Mouse (Mus musculus) embryonic fibroblast, embryonic 13.5 days (primary cell): ENCODE data around the gene Kansl1.

Source experiments
- CTCF ChIP-seq: IDR thresholded peaks from 2 replicates; pipeline ENCODE4 v1.5.1; 2011; ENCODE audit warnings: mild to moderate bottlenecking, control low read depth, low read length, moderate library complexity, borderline replicate concordance; ENCODE audit not compliant: insufficient read depth
- POLR2A ChIP-seq: IDR thresholded peaks from 2 replicates; pipeline ENCODE4 v1.6.1; 2011; ENCODE audit warnings: low read depth, mild to moderate bottlenecking, control low read depth, low read length, moderate library complexity

- no peak for TF ChIP-seq POLR2A
- TF ChIP-seq CTCF: no peak
Measured at GRCm38 (mm10) chr11:104461551-104461950, 7.1 kb downstream of the Kansl1 start.
